Mouse (Mus musculus): ENCODE data around the gene Kcnj10.

DNA sequence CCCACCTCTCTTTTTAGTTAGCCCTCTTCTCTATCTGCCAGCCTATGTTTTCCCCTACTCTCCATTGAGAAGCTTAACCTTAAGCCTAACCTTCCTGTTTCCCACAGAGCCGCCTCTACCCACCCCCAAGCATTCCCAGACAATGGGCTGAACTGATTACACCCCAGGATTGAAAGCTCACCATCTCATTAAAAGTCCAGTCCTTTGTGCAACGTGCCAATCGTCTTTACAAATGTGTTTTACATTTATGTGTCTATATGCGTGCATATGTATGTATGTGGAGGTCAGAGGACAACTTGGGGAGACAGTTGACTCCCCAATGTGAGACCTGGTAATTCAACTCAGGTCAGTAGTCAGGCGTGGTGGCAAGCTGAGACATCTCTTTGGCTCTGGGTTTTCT lies 17.7 kb upstream of the Kcnj10 start:
- no peak for TF ChIP-seq CTCF (IDR thresholded peaks at IDR 0.05; ENCODE audit: control insufficient read depth, insufficient read depth, low read length)
- TF ChIP-seq POLR2A (IDR thresholded peaks at IDR 0.05; ENCODE audit: borderline replicate concordance, control insufficient read depth, low read depth, low read length) = no peak

Measured in bone marrow, adult 2 months (tissue).